Mouse (Mus musculus): ENCODE data around the gene Sel1l.

Gene Sel1l

DNA sequence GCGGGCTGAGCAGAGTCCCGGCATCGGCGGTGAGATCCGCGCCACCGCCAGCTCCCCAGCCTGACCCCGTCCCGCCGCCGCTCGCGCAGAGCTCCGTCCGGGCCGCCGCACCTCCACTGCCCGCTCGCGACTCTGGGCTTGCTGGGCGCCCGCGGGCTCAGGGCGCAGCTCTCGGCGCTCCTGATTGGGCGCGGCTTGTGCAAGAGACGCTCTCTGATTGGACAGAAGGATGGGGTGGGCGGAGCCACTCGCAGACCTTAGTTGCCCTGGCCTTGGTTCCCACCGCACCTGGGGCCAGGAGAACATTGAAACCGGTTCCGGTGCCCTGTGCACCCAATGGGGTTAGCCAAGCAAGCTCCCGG, 70.0 kb downstream of the Sel1l start:
- peak; percentile 37 for DNase-seq (ENCODE audit: low read depth, low spot score)

DNA sequence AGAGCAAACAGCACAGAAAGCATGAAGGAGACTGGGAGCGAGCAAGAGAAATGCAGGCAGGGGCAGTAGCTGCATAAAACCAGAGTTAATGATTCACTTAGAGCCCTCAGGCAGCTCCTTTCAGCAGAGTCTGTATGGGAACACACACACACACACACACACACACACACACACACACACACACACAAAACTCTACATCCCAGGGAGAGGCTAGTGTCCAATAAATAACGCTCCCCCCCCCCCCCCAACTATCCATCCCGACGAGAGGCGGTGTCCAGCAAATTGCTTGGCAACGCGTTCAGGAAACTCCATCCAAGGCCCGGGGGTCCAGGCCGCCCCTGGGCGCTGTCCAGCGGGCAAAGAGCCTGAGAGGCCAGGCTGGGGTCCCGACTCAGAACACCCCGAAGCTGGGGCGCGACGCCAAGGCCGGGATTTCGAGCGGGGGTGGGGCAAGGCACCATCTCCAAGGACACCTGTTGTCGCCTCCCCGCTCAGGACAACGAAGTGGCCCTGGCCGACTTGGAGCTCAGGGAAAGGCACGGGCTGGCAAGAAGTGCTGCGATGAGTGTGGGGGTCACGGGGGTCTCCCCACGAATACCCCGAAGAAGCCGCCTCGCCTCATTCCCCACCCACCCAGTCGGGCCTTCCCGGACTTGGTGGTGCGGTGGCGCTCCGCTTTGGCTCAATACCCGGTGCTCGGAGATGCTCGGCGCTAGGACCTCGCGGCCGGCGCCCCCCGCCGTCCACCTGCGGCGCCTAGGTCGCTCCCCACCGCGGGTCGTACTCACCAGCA, 70.5 kb downstream of the Sel1l start:
- DNase-seq (ENCODE audit: low read depth, low spot score): no peak

- no peak for DNase-seq (ENCODE audit: low read depth, low spot score)
These were observed 72.6 kb downstream of the Sel1l start for GRCm38 (mm10) chr12:91776342-91776741.

DNA sequence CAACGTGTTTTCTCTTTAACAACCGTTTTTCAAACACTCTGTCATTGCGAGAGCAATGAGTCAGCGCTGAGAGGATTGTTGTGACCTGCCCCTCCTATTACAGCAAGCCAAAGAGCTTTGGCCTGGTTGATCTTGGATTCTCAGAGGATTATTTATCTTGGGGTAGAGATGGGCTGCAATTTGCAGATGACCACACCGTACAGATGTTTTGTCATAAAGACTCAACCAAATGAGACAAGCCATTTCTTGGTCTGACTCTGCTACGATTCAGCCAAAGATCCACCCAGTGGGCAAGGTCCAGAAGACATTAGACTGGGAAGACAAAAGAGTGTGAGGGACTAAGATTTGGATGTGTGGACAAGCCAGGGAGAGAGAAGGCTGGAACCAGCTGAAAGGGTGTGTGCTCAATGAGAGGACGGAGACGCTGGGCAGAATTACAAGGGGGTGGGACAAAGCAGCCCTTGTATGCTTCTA, 74.1 kb downstream of the Sel1l start:
- no peak for DNase-seq (ENCODE audit: low read depth, low spot score)

DNA sequence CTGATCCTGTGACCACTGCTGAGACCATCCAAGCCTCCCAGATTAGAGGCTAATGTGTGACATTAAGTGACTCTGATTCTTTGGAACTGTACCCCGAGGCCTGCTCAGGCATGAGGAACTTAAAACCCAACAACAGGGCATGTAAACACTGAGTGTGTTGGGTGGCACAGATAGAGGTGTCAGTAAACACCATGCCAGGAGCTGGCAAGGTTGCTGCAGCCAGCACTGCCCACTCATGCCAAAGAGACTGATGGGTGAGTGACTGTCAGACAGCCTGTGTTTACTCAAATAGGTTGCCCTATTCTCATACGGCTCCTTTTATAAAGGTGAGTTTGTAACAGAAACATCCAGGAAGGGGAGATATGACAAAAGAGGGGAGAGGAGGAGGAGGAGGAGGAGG, 80.1 kb downstream of the Sel1l start:
- DNase-seq (ENCODE audit: low read depth, low spot score): no peak

DNA sequence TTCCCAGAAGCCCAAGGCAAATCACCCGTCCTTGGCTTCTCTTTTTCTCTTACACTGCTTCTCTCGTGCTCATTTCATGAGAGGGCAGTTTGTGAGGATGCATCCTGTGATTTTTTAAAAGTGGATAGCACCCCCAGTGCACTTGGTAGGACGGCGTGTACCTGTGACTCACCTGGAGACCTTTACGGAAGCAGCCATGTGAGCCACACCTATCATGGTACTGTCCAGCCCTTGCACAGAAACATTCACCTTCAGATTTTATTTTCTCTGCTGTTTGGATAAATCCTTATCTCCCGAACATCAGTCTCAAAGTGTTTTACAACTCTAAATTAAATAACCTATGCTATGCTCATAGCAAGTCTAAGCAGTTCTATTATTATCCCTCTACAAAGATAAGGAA, 80.8 kb downstream of the Sel1l start:
- no peak for DNase-seq (ENCODE audit: low read depth, low spot score)

DNA sequence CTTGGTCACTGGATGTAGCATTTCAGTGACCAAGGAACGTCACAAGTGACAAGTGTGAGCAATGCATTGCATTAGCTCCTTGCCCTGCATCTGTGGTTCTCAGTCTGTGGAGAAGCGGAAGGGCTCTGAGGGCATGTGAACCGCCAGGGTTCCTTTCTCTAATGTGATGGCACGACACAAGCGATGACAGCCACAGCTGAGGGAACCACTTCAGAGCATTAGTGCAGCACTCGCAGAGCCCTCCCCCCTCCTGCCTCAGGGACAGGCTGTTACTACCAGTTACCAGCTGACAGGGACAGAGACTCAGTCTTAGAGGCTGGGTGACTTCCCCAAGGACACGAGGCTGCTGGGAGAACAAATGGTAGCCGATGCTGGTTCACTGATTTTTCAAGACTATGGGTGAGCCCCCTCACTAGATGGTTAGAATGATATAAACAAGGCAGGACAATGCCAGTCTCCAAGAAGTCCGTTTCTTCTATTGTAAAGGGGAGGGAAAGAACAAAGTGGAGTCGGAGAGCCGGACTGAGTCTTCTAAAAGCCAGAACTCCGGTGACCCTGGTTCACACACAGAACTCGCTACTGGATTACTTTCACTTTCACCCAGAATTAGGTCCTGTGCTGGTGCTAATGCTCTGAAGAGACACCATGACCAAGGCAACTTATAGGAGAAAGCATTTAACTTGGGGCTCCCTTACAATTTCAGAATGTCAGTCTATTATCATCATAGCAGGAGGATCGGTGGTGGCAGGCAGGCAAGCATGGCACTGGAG, 82.4 kb downstream of the Sel1l start:
- DNase-seq (ENCODE audit: low read depth, low spot score): no peak

DNA sequence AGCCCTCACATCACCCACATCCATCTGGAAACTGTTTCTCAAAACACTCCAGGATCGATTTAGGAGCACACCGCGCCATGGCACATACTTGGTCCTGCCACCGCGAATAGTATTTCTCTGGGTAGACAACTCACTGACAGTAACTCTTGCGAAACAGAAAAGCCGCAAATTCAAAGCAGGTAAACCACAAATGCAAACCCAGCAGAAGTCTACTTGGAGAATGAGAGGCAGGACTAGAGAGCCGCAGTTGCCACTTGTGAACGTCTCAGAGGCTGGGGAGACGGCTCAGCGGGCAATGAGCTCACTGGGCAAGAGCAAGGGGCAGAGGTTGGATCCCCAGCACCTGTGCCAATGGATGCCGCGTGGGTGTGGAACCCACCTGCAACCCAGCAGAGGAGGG, 83.5 kb downstream of the Sel1l start:
- DNase-seq (ENCODE audit: low read depth, low spot score): no peak

DNA sequence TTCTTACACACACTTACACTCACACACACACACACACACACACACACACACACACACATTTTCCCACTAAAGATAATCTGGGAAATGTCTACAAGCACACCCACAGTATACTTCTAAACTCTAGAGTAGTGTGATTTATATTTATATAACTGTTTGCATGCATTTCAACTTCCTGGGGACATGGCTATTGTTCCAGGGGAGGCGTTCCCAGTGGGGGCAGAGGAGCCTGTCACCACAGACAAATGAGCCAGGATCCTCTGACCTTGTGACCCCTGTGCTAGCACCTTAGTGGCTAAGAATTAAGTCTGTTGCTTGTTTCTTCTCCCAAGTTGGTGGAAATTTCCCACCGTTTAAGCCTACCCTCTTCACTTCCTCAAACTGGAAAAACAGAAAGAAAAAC, 83.9 kb downstream of the Sel1l start:
- no peak for DNase-seq (ENCODE audit: low read depth, low spot score)

DNA sequence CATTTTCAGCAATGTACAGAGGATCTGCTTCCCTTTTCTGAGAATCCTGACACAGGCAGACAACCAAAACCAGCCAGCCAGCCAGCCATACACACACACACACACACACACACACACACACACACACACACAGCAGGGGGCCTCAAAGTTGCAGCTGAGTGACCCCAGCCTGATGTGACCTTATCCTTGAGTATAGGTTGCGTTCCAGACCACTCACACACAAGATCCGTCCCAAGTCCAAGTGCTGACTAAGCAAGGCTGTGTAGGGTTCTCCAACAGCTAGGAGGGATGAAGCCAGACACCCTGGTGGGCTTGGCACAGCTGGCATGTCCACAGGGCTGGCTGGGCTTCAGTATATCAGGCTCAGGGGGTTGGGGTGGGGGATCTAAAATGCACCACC, 84.5 kb downstream of the Sel1l start:
- DNase-seq (ENCODE audit: low read depth, low spot score): no peak

DNA sequence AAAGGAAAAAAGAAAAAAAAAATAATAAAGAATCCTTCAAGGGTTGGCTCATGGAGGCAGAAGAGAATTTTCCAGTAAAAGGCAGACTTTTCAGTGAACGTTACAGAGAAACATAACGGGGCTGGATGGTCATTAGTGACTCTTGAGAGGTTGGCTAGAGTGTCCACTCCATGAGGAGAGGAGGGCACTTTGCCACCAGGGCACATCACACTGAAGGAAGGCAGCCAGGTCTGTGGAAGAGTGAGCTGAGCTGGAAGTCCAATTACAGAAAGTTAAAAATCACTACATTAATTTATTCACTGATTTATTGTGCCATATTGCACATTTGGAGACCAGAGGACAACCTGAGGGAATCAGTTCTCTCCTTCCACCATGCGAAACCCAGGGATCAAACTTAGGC, 89.1 kb downstream of the Sel1l start:
- no peak for DNase-seq (ENCODE audit: low read depth, low spot score)

- DNase-seq (ENCODE audit: low read depth, low spot score): no peak
These were observed 90.9 kb downstream of the Sel1l start for GRCm38 (mm10) chr12:91757854-91758562.

GRCm38 (mm10) chr12:91756562-91757166, 92.3 kb downstream of the Sel1l start:
- no peak for DNase-seq (ENCODE audit: low read depth, low spot score)

Measured in brain, embryonic 18.5 days (tissue).